Comparison of ENCODE assay signal across 22 mouse cellular contexts in the genomic region with DNA sequence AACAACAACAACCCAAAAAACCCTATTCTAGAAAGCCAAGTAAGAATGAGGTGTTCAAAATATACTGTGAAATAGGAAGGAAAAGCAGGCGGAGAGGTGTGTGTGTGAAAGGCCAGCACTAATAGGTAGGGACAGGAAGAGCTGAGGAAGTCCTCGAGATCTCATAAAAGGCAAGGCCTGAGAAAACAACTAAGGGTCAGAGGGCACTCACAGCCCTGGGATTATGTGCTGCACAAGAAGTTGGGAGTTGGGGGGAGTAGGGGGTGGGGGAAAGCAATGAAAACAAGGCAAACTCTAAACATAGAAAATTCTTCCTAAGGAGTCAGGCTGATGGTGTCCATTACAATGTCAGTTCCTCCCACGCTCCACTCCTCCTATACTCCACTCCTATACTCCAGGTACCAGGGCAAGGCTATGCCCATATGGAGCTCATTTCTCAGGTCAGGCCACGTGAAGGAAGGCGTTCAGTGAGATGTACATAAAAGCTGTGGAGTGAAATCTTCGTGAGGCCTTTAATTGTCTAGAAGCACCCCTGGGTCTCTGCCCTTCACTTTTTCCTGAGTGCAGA. TPM values are rescaled to one million over a fixed set of nuclear protein-coding genes. Genes with fewer than 3 reads are reported as not detected.
DNase-seq lines count a peak whose midpoint lies in the region; ATAC-seq and TF ChIP-seq lines count a peak whose summit lies in the region.
"Had no signal": no experiment of that assay in that cellular context is flagged by ENCODE, and none has a peak within 500 bp of the region (broad histone marks: within the 10 kb centered on the region; RNA-seq: fewer than 3 reads in every experiment).

No protein-coding gene starts in this region.

- no peak overlapping the region for H3K4me3 ChIP-seq in kidney, embryonic 15.5 days (replicated peaks)
- no peak overlapping the region for H3K4me3 ChIP-seq in embryonic facial prominence, embryonic 11.5 days (ENCODE audit: low read depth, low read length)
- no peak overlapping the region for H3K4me3 ChIP-seq in lung, postnatal 0 days (ENCODE audit: low read depth, low read length)
- H3K4me3 ChIP-seq in hindbrain, embryonic 11.5 days (ENCODE audit: low read depth, low read length): no peak overlapping the region
- H3K4me3 ChIP-seq: embryonic facial prominence, embryonic 15.5 days; erythroblast, embryonic 14.5 days; forebrain, embryonic 10.5 days; heart, adult 2 months; heart, embryonic 12.5 days; hindbrain, embryonic 10.5 days; hindbrain, embryonic 15.5 days had no signal

- WGBS in kidney, embryonic 15.5 days: 24% methylated on average over 6 of the region's 6 CpGs
- WGBS in embryonic facial prominence, embryonic 11.5 days: 31% methylated on average over 6 of the region's 6 CpGs
- 67% methylated on average over 6 of the region's 6 CpGs for WGBS in lung, postnatal 0 days
- WGBS in hindbrain, embryonic 11.5 days: 66% methylated on average over 6 of the region's 6 CpGs

- peak; percentile 71; the same call in 1 of the 2 replicates for ATAC-seq in kidney, embryonic 15.5 days (replicated peaks; ENCODE audit: low FRiP score)
- ATAC-seq in embryonic facial prominence, embryonic 11.5 days (replicated peaks; ENCODE audit: insufficient number of reproducible peaks, low FRiP score, low TSS enrichment, low read depth): no peak
- ATAC-seq in lung, postnatal 0 days: no peak
- ATAC-seq in hindbrain, embryonic 11.5 days (ENCODE audit: low FRiP score): no peak
- ATAC-seq: forebrain, embryonic 14.5 days; inflammation-experienced regulatory T-cells, adult 6 months had no signal

- H3K9me3 ChIP-seq in kidney, embryonic 15.5 days (replicated peaks): no peaks in the 10 kb centered on the region
- H3K9me3 ChIP-seq in embryonic facial prominence, embryonic 11.5 days (replicated peaks; ENCODE audit: control insufficient read depth, low read length): no peaks in the 10 kb centered on the region
- no peaks in the 10 kb centered on the region for H3K9me3 ChIP-seq in lung, postnatal 0 days (ENCODE audit: low read length)
- H3K9me3 ChIP-seq in hindbrain, embryonic 11.5 days (ENCODE audit: control insufficient read depth, low read length): no peaks in the 10 kb centered on the region
- H3K9me3 ChIP-seq: embryonic facial prominence, embryonic 15.5 days; forebrain, embryonic 10.5 days; heart, embryonic 12.5 days; hindbrain, embryonic 10.5 days; hindbrain, embryonic 15.5 days had no signal

- TF ChIP-seq EP300 in lung, postnatal 0 days (IDR thresholded peaks at IDR 0.05): no peak

- no peak overlapping the region for H3K27ac ChIP-seq in kidney, embryonic 15.5 days
- no peak overlapping the region for H3K27ac ChIP-seq in embryonic facial prominence, embryonic 11.5 days (replicated peaks; ENCODE audit: low read depth, low read length)
- H3K27ac ChIP-seq in lung, postnatal 0 days (ENCODE audit: low read length): no peak overlapping the region
- no peak overlapping the region for H3K27ac ChIP-seq in hindbrain, embryonic 11.5 days (ENCODE audit: low read depth, low read length)
- H3K27ac ChIP-seq: embryonic facial prominence, embryonic 15.5 days; forebrain, embryonic 10.5 days; heart, adult 2 months; hindbrain, embryonic 10.5 days; hindbrain, embryonic 15.5 days had no signal

- no peaks in the 10 kb centered on the region for H3K27me3 ChIP-seq in kidney, embryonic 15.5 days
- no peaks in the 10 kb centered on the region for H3K27me3 ChIP-seq in embryonic facial prominence, embryonic 11.5 days (ENCODE audit: control insufficient read depth, insufficient read depth, low read length)
- H3K27me3 ChIP-seq in lung, postnatal 0 days (replicated peaks; ENCODE audit: insufficient read depth, low read length): no peaks in the 10 kb centered on the region
- H3K27me3 ChIP-seq in hindbrain, embryonic 11.5 days (ENCODE audit: control insufficient read depth, insufficient read depth, low read length): no peaks in the 10 kb centered on the region
- H3K27me3 ChIP-seq: embryonic facial prominence, embryonic 15.5 days; heart, embryonic 12.5 days; hindbrain, embryonic 15.5 days had no signal

- no peaks in the 10 kb centered on the region for H3K36me3 ChIP-seq in kidney, embryonic 15.5 days
- no peaks in the 10 kb centered on the region for H3K36me3 ChIP-seq in embryonic facial prominence, embryonic 11.5 days (replicated peaks; ENCODE audit: control insufficient read depth, insufficient read depth, low read depth, low read length)
- no peaks in the 10 kb centered on the region for H3K36me3 ChIP-seq in lung, postnatal 0 days (ENCODE audit: insufficient read depth, low read length)
- no peaks in the 10 kb centered on the region for H3K36me3 ChIP-seq in hindbrain, embryonic 11.5 days (ENCODE audit: control insufficient read depth, insufficient read depth, low read length)
- H3K36me3 ChIP-seq: embryonic facial prominence, embryonic 15.5 days; heart, embryonic 12.5 days; hindbrain, embryonic 15.5 days had no signal

- TF ChIP-seq CTCF in lung, postnatal 0 days (IDR thresholded peaks at IDR 0.05): no peak

- no peak for DNase-seq in kidney, postnatal 25 days
- DNase-seq in embryo, embryonic 9.5 days (ENCODE audit: extremely low spot score): peak; percentile 14
- DNase-seq in embryonic facial prominence, embryonic 11.5 days (ENCODE audit: low spot score): peak; percentile 11
- peak; percentile 56 for DNase-seq in yolk sac, embryonic 10.5 days (ENCODE audit: low spot score)
- no peak for DNase-seq in lung, postnatal 0 days (ENCODE audit: low spot score)
- no peak for DNase-seq in hindbrain, embryonic 11.5 days (ENCODE audit: low spot score)
- DNase-seq: adrenal gland, adult 2 months; adrenal gland, postnatal 25 days; cerebellum, adult 18-20 months; cerebellum, adult 9-11 months; cerebellum, postnatal 36 days; gastrocnemius, postnatal 10 days; heart, adult 2 months had no signal

- H3K4me1 ChIP-seq in kidney, embryonic 15.5 days: no peaks in the 10 kb centered on the region
- H3K4me1 ChIP-seq in embryonic facial prominence, embryonic 11.5 days (ENCODE audit: control insufficient read depth, insufficient read depth, low read length): no peaks in the 10 kb centered on the region
- no peaks in the 10 kb centered on the region for H3K4me1 ChIP-seq in lung, postnatal 0 days (ENCODE audit: insufficient read depth, low read depth, low read length)
- no peaks in the 10 kb centered on the region; the same call in 1 of the 2 replicates for H3K4me1 ChIP-seq in hindbrain, embryonic 11.5 days (replicated peaks; ENCODE audit: control insufficient read depth, insufficient read depth, low read length)
- H3K4me1 ChIP-seq: embryonic facial prominence, embryonic 15.5 days; heart, embryonic 12.5 days had no signal

- no peak overlapping the region for H3K4me2 ChIP-seq in kidney, embryonic 15.5 days
- no peak overlapping the region for H3K4me2 ChIP-seq in embryonic facial prominence, embryonic 11.5 days (ENCODE audit: low read depth, low read length)
- H3K4me2 ChIP-seq in lung, postnatal 0 days (replicated peaks; ENCODE audit: low read depth, low read length): no peak overlapping the region
- no peak overlapping the region for H3K4me2 ChIP-seq in hindbrain, embryonic 11.5 days (replicated peaks; ENCODE audit: low read depth, low read length)
- H3K4me2 ChIP-seq: embryonic facial prominence, embryonic 15.5 days; heart, embryonic 12.5 days; hindbrain, embryonic 15.5 days had no signal

- no peak overlapping the region for H3K9ac ChIP-seq in kidney, embryonic 15.5 days
- no peak overlapping the region for H3K9ac ChIP-seq in embryonic facial prominence, embryonic 11.5 days (replicated peaks; ENCODE audit: low read length)
- H3K9ac ChIP-seq in lung, postnatal 0 days (replicated peaks; ENCODE audit: low read depth): no peak overlapping the region
- H3K9ac ChIP-seq in hindbrain, embryonic 11.5 days (ENCODE audit: low read depth, low read length): no peak overlapping the region
- H3K9ac ChIP-seq: embryonic facial prominence, embryonic 15.5 days; heart, embryonic 12.5 days; hindbrain, embryonic 15.5 days had no signal

RNA-seq across cellular contexts. Expression of gene Gldc, which starts 25.9 kb away (rescaled TPM):
- 11.0 and 11.4 TPM in 2 replicates for polyA plus RNA-seq in kidney, embryonic 15.5 days (2015; fragmentation: Nextera tagmentation; extraction: Ambion mirVana)
- 6.3 and 9.4 TPM in 2 replicates for polyA plus RNA-seq in embryonic facial prominence, embryonic 11.5 days (2014; fragmentation: Nextera tagmentation; extraction: Ambion mirVana)
- polyA plus RNA-seq in lung, postnatal 0 days (2015; fragmentation: Nextera tagmentation; extraction: Ambion mirVana): 0.07 and 0.10 TPM in 2 replicates
- polyA plus RNA-seq in hindbrain, embryonic 11.5 days (2014; fragmentation: Nextera tagmentation; extraction: Ambion mirVana): 18.7 and 22.0 TPM in 2 replicates

Comparison
In these comparisons a context has a peak if more than half of its experiments do, and no peak if none do; other contexts are left out.
1. DNase-seq: peak in embryo, embryonic 9.5 days (single experiment), embryonic facial prominence, embryonic 11.5 days (single experiment) and yolk sac, embryonic 10.5 days (single experiment); none in kidney, postnatal 25 days (0 of 2), lung, postnatal 0 days (single experiment) and hindbrain, embryonic 11.5 days (single experiment).